Mouse (Mus musculus) MEL-GATA-1-ER (cell line): ENCODE results near the gene Tm4sf4.
A peak's percentile ranks its signal among the peaks of the same experiment; 100 is the strongest.

Source experiments
- DNase-seq: peaks from one replicate; pipeline ENCODE4 v3.0.0-alpha.2; 2012; ENCODE audit warnings: low read depth; ENCODE audit errors: extremely low read depth

Tm4sf4 gene

GRCm38 (mm10) chr3:57425089-57425730, at the start of gene Tm4sf4:
Gene Tm4sf4, plus strand, starts transcription at chr3:57425314.
- DNase-seq = no peak

DNA sequence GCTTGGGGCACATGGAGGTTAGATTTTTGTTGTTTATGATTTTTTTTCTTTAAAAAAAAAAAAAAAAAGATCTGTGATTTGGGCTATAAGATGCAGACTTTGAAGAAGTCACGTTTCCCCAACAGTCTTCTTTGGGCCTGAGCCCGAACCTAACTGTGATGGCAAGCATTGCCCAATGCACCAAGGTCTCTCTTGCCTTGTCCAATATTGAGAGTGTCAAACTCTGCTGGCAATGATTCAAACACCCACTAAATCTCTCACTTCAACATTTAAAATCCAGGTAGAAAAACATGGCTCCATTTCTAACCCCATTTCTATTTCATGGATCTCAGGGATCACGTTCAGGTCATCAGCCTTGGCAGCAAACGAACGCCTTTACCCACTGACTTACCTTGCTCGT, 38.7 kb upstream of the Tm4sf4 start:
- no peak for DNase-seq

DNA sequence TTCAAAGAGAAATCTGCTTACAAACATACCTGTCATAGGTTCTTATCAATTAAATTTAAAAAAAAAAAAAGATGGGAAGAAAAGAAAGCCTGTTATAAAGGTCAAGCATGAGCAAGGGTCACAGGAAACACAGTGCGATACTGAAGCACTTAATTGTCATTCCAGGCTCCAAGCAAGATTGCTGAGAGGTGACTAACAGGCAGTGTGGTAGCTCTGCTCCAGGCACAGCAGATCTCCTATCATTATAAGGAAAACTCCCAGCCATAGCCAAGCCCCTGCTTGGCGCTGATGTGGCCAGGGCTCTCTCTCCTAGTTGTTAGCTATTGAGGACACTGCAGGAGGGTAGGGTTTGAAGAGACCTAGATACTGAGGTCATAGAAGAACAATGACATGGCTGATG, 38.2 kb upstream of the Tm4sf4 start:
- no peak for DNase-seq

- no peak for DNase-seq
Measured at GRCm38 (mm10) chr3:57387593-57387992, 37.5 kb upstream of the Tm4sf4 start.

DNA sequence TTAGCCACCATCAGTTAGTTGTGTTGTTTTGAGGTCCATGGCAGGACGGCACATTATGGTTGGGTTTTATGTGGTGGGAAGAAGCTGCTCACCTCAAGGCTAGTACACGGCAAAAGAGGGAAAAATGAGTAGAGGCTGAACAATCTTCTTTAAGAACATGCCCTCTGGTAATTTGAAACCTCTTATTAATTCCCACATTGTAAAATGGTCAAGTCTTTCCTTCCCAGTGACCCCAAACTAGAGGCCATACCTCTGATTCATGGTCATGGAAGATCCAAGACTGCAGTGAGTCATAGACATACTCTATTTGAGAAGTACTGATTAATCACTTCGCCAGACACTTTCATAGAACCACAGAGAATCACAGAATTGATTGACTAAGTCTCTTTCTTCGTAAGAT, 13.6 kb upstream of the Tm4sf4 start:
- DNase-seq = no peak

- no peak for DNase-seq
Measured at GRCm38 (mm10) chr3:57420233-57420632, 4.9 kb upstream of the Tm4sf4 start.

DNA sequence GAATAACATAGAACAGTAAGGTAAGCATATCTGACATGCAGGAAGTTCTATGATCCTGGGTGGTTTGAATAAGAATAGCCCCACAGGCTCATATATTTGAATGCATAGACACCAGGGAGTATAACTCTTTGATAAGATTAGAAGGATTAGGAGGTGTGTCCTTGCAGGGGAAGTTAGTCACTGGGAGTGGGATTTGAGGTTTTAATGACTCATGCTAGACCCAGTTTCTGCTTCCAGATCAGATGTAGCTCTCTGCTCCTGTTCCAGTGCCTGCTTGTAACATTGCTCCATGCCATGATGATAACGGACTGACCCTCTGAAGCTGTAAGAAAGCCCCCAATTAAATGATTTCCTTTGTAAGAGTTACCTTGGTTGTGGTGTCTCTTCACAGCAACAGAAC, 4.5 kb upstream of the Tm4sf4 start:
- no peak for DNase-seq

DNA sequence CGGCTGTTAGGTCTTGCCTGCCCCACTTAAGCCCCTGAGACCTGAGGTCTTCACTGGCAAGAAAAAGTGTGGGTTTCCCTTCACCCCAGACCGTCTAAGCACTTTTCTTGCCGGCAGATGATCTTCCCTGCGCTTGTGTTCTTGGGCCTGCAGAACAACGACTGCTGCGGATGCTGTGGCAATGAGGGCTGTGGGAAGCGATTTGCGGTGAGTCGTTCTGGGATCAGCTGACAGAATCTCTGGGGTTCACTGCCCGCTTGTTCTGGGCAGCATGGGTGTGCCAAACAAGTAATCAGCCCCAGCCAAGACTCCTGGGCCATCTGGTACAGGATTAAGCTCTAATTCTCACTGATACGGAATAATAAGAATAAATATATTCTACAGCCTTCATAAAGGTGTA, 1.2 kb downstream of the Tm4sf4 start:
- no peak for DNase-seq

- DNase-seq = no peak
Measured at GRCm38 (mm10) chr3:57428682-57429464, 3.8 kb downstream of the Tm4sf4 start.

DNA sequence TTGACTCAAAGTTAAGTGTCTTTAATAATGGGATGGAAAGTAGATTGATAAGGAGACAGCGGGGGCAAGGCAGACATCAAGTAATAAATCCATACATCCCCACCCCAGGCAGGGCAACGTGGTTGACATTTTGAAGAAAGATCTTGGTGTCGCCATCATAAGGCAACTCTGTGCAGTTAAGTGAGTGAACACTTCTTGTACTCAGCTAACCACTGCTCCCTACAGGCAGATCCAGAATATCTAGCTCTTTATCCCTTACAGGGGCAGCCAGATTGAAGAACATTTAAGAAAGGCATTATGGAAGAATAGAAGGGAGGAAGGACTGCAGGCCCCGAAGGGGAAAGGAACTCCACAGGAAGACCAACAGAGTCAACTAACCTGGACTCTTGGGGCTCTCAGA, 4.4 kb downstream of the Tm4sf4 start:
- DNase-seq = no peak

DNA sequence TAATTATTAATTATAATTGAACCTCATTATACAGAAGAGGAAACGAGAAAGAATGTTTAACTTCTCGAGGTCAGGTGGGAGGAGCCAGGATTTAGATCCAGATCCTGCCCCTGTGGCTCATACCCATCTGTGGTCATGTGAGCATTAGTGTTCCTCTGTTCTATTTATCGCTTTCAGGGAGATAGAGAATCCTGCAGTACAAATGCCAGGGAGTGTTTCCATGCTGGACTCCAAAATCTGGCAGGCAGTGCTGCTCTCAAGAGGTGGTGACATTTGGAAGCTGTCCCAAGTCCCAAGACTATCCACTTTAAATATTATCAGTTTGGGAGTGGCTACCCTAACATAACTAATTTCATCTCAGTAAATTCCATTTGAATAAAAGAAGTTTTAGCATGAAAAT, 6.6 kb downstream of the Tm4sf4 start:
- DNase-seq = no peak

GRCm38 (mm10) chr3:57435364-57435763, 10.2 kb downstream of the Tm4sf4 start:
- no peak for DNase-seq

DNA sequence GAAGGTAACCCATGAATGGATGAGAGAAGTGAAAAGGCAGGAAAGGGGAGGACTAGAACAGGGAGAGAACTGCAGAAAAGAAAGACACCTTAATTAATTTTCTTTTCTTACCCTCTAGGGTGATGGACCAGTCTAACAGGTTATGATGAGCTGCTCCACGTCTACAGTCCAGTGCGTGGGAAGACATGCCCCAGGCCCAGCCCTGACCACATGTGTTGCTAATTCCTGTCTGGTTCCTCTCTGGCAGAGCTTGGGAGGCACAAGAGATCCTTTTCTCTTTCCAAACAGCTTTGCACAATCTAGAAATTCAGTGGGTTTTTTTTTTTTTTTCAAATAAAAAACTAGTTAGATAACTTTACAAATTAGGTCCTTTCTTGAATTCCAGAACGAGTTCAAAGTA, 15.8 kb downstream of the Tm4sf4 start:
- DNase-seq = no peak

GRCm38 (mm10) chr3:57445706-57446105, 20.6 kb downstream of the Tm4sf4 start:
- DNase-seq = no peak

DNA sequence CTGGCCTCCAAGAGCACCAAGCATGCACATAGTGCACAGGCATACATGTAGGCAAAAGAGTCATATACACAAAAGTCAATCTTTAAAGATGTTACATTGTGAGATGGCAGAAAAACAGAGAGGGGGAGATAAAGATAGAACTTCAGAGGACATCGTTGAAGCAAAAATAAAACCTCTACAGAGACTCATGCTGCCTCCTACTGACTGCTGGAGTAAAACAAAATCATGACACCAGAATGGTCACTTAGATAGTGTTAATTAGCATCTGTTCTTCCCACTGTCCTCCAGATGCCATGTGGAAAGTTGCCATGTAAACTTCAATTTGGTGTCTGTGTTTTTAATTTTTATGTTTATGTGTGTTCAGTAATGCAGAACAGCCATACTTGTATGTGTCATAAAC, 22.8 kb downstream of the Tm4sf4 start:
- no peak for DNase-seq

- DNase-seq = peak; percentile 11
Measured at GRCm38 (mm10) chr3:57448445-57448844, 23.3 kb downstream of the Tm4sf4 start.

GRCm38 (mm10) chr3:57458652-57459051, 33.5 kb downstream of the Tm4sf4 start:
- no peak for DNase-seq

DNA sequence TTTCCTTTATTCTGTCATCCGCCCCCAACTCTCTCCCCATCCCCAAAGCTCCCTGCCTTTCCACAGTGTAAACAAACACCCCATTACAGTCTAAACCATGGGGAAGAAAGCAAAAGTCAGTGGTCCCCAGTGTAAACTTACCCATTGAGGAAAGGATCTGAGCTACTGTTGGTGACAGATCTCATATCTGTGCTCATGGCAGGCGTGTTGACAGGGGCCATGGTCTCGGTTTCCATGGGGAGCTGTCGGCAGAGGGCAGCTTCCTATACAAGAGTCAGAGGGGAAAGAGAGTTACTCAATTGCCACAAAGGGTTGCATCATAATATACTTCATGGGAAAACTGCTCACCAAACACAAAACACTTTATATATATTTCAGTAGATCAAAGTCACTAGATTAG, 38.2 kb downstream of the Tm4sf4 start:
- no peak for DNase-seq

- no peak for DNase-seq
Measured at GRCm38 (mm10) chr3:57466289-57466688, 41.2 kb downstream of the Tm4sf4 start.

DNA sequence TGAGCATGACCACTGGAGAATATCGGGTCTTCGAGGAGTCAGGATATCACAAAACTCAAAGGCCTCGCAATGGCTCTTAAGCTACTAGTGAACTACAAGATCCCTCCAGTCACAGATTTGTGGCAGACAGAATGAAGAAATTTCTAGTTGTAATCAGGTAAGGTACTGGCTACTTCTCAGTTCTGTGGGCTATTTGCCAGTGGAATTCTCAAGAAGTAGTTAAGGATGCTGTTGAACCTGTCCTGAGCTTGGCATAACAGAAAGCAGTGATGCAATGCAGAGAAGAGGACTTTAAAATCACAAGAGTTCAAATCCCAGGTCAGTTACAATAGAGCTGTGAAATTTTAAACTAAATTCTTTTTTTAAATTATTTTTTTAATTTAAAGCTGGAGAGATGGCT, 44.2 kb downstream of the Tm4sf4 start:
- no peak for DNase-seq

- no peak for DNase-seq
Measured at GRCm38 (mm10) chr3:57470326-57470725, 45.2 kb downstream of the Tm4sf4 start.

DNA sequence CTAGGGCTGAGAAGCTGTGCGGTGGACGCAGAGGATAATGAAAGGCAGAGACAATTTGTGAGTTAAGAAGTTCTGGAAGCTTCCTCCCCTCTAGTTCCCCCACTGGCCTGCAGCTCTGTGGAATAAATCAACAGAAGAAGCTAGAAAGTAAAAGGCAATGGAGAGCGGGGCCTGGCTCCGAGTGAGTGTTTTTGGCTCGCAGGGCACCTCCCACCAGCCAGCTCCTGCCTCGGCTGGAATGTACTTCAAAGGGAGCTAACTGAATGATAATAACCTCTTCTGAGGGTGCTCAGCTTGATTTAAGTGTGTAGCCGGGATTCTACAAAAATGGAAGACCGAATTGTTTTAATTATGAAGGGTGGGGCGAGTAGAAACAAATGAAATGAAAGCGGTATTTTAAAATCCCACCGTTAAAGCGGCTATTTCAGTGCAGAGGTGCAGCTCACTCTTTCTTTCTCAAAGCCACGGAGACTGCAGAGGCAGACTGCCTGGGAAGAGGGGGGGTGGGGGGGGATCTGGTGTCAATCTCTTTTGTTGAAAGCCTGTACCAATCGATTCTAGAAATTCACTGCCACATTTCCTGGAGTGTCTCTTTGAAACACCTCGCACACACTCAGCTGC, 46.0 kb downstream of the Tm4sf4 start:
- DNase-seq = no peak

GRCm38 (mm10) chr3:57472407-57472806, 47.3 kb downstream of the Tm4sf4 start:
- DNase-seq = no peak
